Mouse (Mus musculus): Measurements from ENCODE around the gene Gm4869.
A peak's percentile ranks its signal among the peaks of the same experiment; 100 is the strongest.

Gene Gm4869

GRCm38 (mm10) chr5:140526754-140527153 lies 81.3 kb downstream of the Gm4869 start:
- DNase-seq (ENCODE audit: low spot score), result no peak

- peak; percentile 61 for DNase-seq (ENCODE audit: low spot score)
These were observed 92.8 kb downstream of the Gm4869 start for GRCm38 (mm10) chr5:140538111-140538683.

GRCm38 (mm10) chr5:140540106-140540505 lies 94.7 kb downstream of the Gm4869 start:
- peak; percentile 80 for DNase-seq (ENCODE audit: low spot score)

- no peak for DNase-seq (ENCODE audit: low spot score)
These were observed 97.5 kb downstream of the Gm4869 start for GRCm38 (mm10) chr5:140542811-140543575.
